Mouse (Mus musculus): ENCODE measurements around the gene Zfp366. TPM values are rescaled to one million over a fixed set of nuclear protein-coding genes. Genes with fewer than 3 reads are reported as not detected.
"Not testable (repeated sequence)": the region's sequence is repeated elsewhere in the genome, so short reads cannot be mapped to it uniquely, and the experiment has no call there.

The Zfp366 gene
- polyA plus RNA-seq, 1 experiment = not detected

DNA sequence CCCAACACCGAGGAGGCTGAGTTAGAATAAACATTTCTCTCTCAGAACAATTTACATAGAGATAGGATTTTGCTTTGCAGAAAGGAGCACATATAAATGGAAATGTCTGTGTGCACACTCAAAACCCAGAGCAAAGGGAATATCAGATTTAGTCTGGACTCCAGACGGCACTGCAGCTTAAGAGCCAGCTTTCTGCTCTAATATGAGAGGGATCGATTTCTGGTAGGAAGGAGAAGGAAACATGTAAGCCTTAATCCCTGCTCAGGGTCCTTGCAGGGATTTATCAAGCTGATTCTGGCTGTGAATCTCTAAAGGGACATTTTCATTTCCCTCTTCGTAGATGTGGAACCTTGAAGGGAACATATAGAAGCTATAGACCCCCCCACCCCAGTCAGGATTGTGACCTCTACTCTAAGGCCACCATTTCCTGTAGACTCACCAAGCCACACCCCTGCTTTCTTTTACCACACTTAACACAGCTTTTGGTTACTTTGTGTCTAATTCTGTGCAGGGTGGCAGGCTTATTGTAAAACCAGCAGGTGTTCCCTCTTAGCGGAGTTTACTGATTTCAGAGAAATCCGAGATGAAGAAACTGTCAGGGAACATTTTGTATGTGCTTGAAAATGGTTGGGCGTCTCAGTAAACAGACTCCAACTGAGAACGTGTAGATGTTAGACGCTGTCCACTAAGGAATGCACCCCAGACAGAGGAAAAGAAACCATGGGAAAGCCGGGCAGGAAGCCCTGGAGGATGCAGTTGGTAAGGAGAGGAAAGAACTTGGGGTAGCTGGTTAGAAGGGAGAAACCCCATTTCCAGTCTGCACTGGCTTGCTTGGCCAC lies 20.9 kb upstream of the Zfp366 start:
- Histone ChIP-seq H3K4me1 (ENCODE audit: control insufficient read depth, insufficient read depth, low read length) (no peaks in the 10 kb centered on the region), H3K27ac (ENCODE audit: insufficient read depth, low read length) (no peak overlapping the region), H3K9me3 (replicated peaks; ENCODE audit: control insufficient read depth, insufficient read depth, low read length, poor library complexity, severe bottlenecking) (no peaks in the 10 kb centered on the region), H3K9ac (ENCODE audit: low read depth, poor library complexity, severe bottlenecking) (no peak overlapping the region), H3K4me3 (ENCODE audit: low read depth, low read length) (no peak overlapping the region), H3K36me3 (ENCODE audit: control insufficient read depth, insufficient read depth, low read length, poor library complexity, severe bottlenecking) (no peaks in the 10 kb centered on the region), H3K27me3 (ENCODE audit: control insufficient read depth, insufficient read depth, low read length, poor library complexity, severe bottlenecking) (no peaks in the 10 kb centered on the region)
- TF ChIP-seq CTCF (IDR thresholded peaks at IDR 0.05; ENCODE audit: low read depth, low read length) = no peak
- TF ChIP-seq EP300 (IDR thresholded peaks at IDR 0.05; ENCODE audit: insufficient read depth, low read depth, low read length) = no peak
- no peak for TF ChIP-seq POLR2A (IDR thresholded peaks at IDR 0.05; ENCODE audit: insufficient read depth, low read length)

DNA sequence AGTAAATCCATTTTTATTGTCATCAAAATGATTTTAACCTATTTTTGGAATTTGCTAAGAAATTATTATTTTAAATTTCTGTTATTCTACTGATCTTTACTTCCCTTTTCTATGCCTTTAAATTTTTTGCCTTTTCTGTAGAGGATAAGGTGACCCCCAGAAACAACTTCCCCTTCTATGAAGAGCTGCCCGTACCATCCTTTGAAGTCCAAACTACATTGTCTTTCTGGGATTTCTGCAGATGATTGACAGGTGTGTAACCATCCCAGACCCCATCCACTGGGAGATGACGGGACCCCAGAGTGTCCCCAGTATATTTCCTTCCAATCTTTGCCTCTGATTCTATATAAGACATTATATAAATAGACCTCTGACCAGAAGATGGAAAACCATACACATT lies 20.3 kb upstream of the Zfp366 start:
- no peaks in the 10 kb centered on the region for H3K4me1 ChIP-seq (ENCODE audit: control insufficient read depth, insufficient read depth, low read length)
- H3K36me3 ChIP-seq (ENCODE audit: control insufficient read depth, insufficient read depth, low read length, poor library complexity, severe bottlenecking) = no peaks in the 10 kb centered on the region
- no peak for TF ChIP-seq EP300 (IDR thresholded peaks at IDR 0.05; ENCODE audit: insufficient read depth, low read depth, low read length)
- no peak for TF ChIP-seq POLR2A (IDR thresholded peaks at IDR 0.05; ENCODE audit: insufficient read depth, low read length)
- no peak for TF ChIP-seq CTCF (IDR thresholded peaks at IDR 0.05; ENCODE audit: low read depth, low read length)
- no peak overlapping the region for H3K9ac ChIP-seq (ENCODE audit: low read depth, poor library complexity, severe bottlenecking)
- H3K4me3 ChIP-seq (ENCODE audit: low read depth, low read length) = no peak overlapping the region
- H3K27ac ChIP-seq (ENCODE audit: insufficient read depth, low read length) = no peak overlapping the region
- no peaks in the 10 kb centered on the region for H3K27me3 ChIP-seq (ENCODE audit: control insufficient read depth, insufficient read depth, low read length, poor library complexity, severe bottlenecking)
- no peaks in the 10 kb centered on the region for H3K9me3 ChIP-seq (replicated peaks; ENCODE audit: control insufficient read depth, insufficient read depth, low read length, poor library complexity, severe bottlenecking)

DNA sequence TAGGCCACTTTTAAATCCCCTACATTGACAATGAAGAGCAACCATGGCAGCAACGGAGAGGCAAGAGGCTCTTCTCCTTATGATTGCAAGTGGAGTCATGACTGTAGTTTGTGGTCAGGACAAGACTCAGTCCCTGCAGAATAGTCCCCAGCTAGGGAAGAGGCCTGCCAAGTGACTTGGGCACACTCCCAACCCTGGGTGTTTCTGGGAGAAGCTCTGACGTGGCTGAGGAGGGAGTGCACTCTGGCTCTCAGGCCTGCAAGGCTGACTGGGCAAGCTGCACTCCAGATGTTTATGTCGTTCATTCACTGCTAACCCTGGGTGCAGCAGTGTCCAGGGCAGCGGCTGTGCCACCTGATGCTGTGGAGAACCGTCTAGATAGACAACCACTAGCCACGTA lies 15.2 kb upstream of the Zfp366 start:
- Histone ChIP-seq H3K36me3 (ENCODE audit: control insufficient read depth, insufficient read depth, low read length, poor library complexity, severe bottlenecking) (no peaks in the 10 kb centered on the region), H3K27me3 (ENCODE audit: control insufficient read depth, insufficient read depth, low read length, poor library complexity, severe bottlenecking) (no peaks in the 10 kb centered on the region), H3K27ac (ENCODE audit: insufficient read depth, low read length) (no peak overlapping the region), H3K9ac (ENCODE audit: low read depth, poor library complexity, severe bottlenecking) (no peak overlapping the region), H3K9me3 (replicated peaks; ENCODE audit: control insufficient read depth, insufficient read depth, low read length, poor library complexity, severe bottlenecking) (no peaks in the 10 kb centered on the region), H3K4me1 (ENCODE audit: control insufficient read depth, insufficient read depth, low read length) (no peaks in the 10 kb centered on the region), H3K4me3 (ENCODE audit: low read depth, low read length) (no peak overlapping the region)
- TF ChIP-seq POLR2A (IDR thresholded peaks at IDR 0.05; ENCODE audit: insufficient read depth, low read length) (no peak), EP300 (IDR thresholded peaks at IDR 0.05; ENCODE audit: insufficient read depth, low read depth, low read length) (no peak), CTCF (IDR thresholded peaks at IDR 0.05; ENCODE audit: low read depth, low read length) (no peak)

DNA sequence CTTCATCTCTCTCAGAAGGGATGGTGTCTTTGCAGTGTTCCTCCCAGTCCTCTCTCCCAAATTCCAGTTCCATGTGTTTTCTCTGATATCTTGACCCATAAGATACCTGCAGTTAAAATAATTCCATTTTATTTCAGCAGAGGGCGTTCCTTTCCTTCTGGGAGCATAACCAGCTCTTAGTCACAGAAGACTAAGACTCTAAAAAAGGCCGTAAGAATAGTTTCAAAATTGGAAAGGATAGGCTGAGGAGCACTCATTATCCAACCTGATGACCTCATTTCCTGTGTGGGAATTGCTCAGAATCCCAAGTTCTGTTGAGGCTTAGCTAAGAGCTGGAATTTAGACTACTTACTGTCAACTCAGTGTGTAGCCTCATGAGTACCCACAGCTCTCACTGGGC lies 14.3 kb upstream of the Zfp366 start:
- TF ChIP-seq EP300 (IDR thresholded peaks at IDR 0.05; ENCODE audit: insufficient read depth, low read depth, low read length) = no peak
- TF ChIP-seq CTCF (IDR thresholded peaks at IDR 0.05; ENCODE audit: low read depth, low read length) = no peak
- no peak for TF ChIP-seq POLR2A (IDR thresholded peaks at IDR 0.05; ENCODE audit: insufficient read depth, low read length)
- no peak overlapping the region for H3K4me3 ChIP-seq (ENCODE audit: low read depth, low read length)
- H3K36me3 ChIP-seq (ENCODE audit: control insufficient read depth, insufficient read depth, low read length, poor library complexity, severe bottlenecking) = no peaks in the 10 kb centered on the region
- no peaks in the 10 kb centered on the region for H3K27me3 ChIP-seq (ENCODE audit: control insufficient read depth, insufficient read depth, low read length, poor library complexity, severe bottlenecking)
- H3K9me3 ChIP-seq (replicated peaks; ENCODE audit: control insufficient read depth, insufficient read depth, low read length, poor library complexity, severe bottlenecking) = no peaks in the 10 kb centered on the region
- H3K27ac ChIP-seq (ENCODE audit: insufficient read depth, low read length) = no peak overlapping the region
- no peak overlapping the region for H3K9ac ChIP-seq (ENCODE audit: low read depth, poor library complexity, severe bottlenecking)
- no peaks in the 10 kb centered on the region for H3K4me1 ChIP-seq (ENCODE audit: control insufficient read depth, insufficient read depth, low read length)

DNA sequence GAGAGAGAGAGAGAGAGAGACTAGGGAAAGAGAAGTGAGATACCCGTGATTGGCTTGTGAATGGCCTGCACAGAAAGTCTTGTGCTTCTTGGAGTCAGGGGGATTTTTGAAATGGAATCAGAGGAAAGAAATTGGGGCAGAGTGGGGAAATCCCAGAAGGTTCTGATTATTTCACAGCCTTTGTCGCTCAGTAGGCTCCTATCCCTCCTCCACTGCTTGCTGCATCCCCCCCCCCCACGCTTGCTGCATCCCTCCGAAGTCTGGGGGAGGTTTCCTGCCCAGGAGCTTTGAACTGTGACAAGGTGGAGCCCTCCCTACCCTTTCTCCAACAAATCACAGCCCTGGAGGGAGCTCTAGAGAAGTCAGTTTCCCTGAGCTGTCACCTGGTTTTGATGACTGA lies 10.8 kb upstream of the Zfp366 start:
- Histone ChIP-seq H3K36me3 (ENCODE audit: control insufficient read depth, insufficient read depth, low read length, poor library complexity, severe bottlenecking) (no peaks in the 10 kb centered on the region), H3K9me3 (replicated peaks; ENCODE audit: control insufficient read depth, insufficient read depth, low read length, poor library complexity, severe bottlenecking) (no peaks in the 10 kb centered on the region), H3K4me1 (ENCODE audit: control insufficient read depth, insufficient read depth, low read length) (no peaks in the 10 kb centered on the region), H3K27me3 (ENCODE audit: control insufficient read depth, insufficient read depth, low read length, poor library complexity, severe bottlenecking) (no peaks in the 10 kb centered on the region), H3K4me3 (ENCODE audit: low read depth, low read length) (no peak overlapping the region), H3K27ac (ENCODE audit: insufficient read depth, low read length) (no peak overlapping the region), H3K9ac (ENCODE audit: low read depth, poor library complexity, severe bottlenecking) (no peak overlapping the region)
- TF ChIP-seq POLR2A (IDR thresholded peaks at IDR 0.05; ENCODE audit: insufficient read depth, low read length) (no peak), EP300 (IDR thresholded peaks at IDR 0.05; ENCODE audit: insufficient read depth, low read depth, low read length) (no peak), CTCF (IDR thresholded peaks at IDR 0.05; ENCODE audit: low read depth, low read length) (no peak)

DNA sequence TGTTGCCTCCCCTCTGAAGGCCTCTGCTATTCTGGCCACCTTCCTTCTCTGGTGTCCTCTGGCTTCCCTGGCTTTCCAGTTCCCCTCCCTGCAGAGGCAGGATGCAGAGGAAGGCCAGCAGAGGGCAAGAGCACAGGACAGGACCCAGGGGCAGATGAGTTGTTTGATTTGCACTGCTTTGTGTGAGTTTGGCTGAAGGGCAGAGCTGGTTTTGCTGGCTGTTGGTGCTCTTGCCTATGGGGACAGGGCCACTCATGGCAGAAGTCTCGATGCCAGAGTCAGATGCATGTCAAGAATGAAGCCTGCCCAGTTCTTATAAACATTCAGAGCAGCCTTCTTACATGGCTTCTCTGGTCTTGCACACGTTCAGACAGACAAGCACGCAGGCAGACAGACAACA lies 1.8 kb upstream of the Zfp366 start:
- H3K36me3 ChIP-seq (ENCODE audit: control insufficient read depth, insufficient read depth, low read length, poor library complexity, severe bottlenecking); H3K4me3 ChIP-seq (ENCODE audit: low read depth, low read length); H3K9me3 ChIP-seq (replicated peaks; ENCODE audit: control insufficient read depth, insufficient read depth, low read length, poor library complexity, severe bottlenecking); H3K4me1 ChIP-seq (ENCODE audit: control insufficient read depth, insufficient read depth, low read length); H3K27me3 ChIP-seq (ENCODE audit: control insufficient read depth, insufficient read depth, low read length, poor library complexity, severe bottlenecking); H3K9ac ChIP-seq (ENCODE audit: low read depth, poor library complexity, severe bottlenecking); H3K27ac ChIP-seq (ENCODE audit: insufficient read depth, low read length): not testable (repeated sequence)

Measured in ES-Bruce4 (cell line).